Mouse (Mus musculus): ENCODE data around the gene Ssrp1. TPM values are rescaled to one million over a fixed set of nuclear protein-coding genes. Genes with fewer than 3 reads are reported as not detected.

The Ssrp1 gene
- polyA plus RNA-seq, 1 experiment, result 248 TPM

GRCm38 (mm10) chr2:85004341-85004740 is 32.7 kb upstream of the Ssrp1 start:
- DNase-seq, result no peak
- H3K4me1 ChIP-seq (replicated peaks; ENCODE audit: control insufficient read depth, insufficient read depth, low read length), result no peaks in the 10 kb centered on the region
- H3K36me3 ChIP-seq (ENCODE audit: control insufficient read depth, insufficient read depth, low read length), result no peaks in the 10 kb centered on the region
- 94% methylated on average over 4 of the region's 4 CpGs for WGBS
- H3K27ac ChIP-seq (ENCODE audit: control insufficient read depth, insufficient read depth, low read length), result no peak overlapping the region
- TF ChIP-seq POLR2A (IDR thresholded peaks at IDR 0.05; ENCODE audit: control insufficient read depth, extremely low read depth, insufficient read depth, low read length, poor library complexity), result no peak
- no peak for TF ChIP-seq CTCF (IDR thresholded peaks at IDR 0.05; ENCODE audit: borderline replicate concordance, control insufficient read depth, extremely low read depth, insufficient read depth, low read length, poor library complexity)
- no peak overlapping the region for H3K4me3 ChIP-seq (ENCODE audit: control insufficient read depth, insufficient read depth, low read length)
- H3K27me3 ChIP-seq (ENCODE audit: control insufficient read depth, insufficient read depth, low read length), result no peaks in the 10 kb centered on the region

- WGBS, result 97% methylated on average over 7 of the region's 7 CpGs
- no peak for TF ChIP-seq CTCF (IDR thresholded peaks at IDR 0.05; ENCODE audit: borderline replicate concordance, control insufficient read depth, extremely low read depth, insufficient read depth, low read length, poor library complexity)
- no peak for TF ChIP-seq POLR2A (IDR thresholded peaks at IDR 0.05; ENCODE audit: control insufficient read depth, extremely low read depth, insufficient read depth, low read length, poor library complexity)
- H3K27me3 ChIP-seq (ENCODE audit: control insufficient read depth, insufficient read depth, low read length), result no peaks in the 10 kb centered on the region
- no peaks in the 10 kb centered on the region for H3K36me3 ChIP-seq (ENCODE audit: control insufficient read depth, insufficient read depth, low read length)
- H3K4me1 ChIP-seq (replicated peaks; ENCODE audit: control insufficient read depth, insufficient read depth, low read length), result no peaks in the 10 kb centered on the region
- no peak overlapping the region for H3K27ac ChIP-seq (ENCODE audit: control insufficient read depth, insufficient read depth, low read length)
- no peak for DNase-seq
- H3K4me3 ChIP-seq (ENCODE audit: control insufficient read depth, insufficient read depth, low read length), result no peak overlapping the region
These were observed 30.4 kb upstream of the Ssrp1 start for GRCm38 (mm10) chr2:85006600-85006999.

GRCm38 (mm10) chr2:85007729-85008128 is 29.3 kb upstream of the Ssrp1 start:
- no peaks in the 10 kb centered on the region for H3K27me3 ChIP-seq (ENCODE audit: control insufficient read depth, insufficient read depth, low read length)
- no peak for TF ChIP-seq CTCF (IDR thresholded peaks at IDR 0.05; ENCODE audit: borderline replicate concordance, control insufficient read depth, extremely low read depth, insufficient read depth, low read length, poor library complexity)
- no peak for TF ChIP-seq POLR2A (IDR thresholded peaks at IDR 0.05; ENCODE audit: control insufficient read depth, extremely low read depth, insufficient read depth, low read length, poor library complexity)
- H3K36me3 ChIP-seq (ENCODE audit: control insufficient read depth, insufficient read depth, low read length), result no peaks in the 10 kb centered on the region
- no peaks in the 10 kb centered on the region for H3K4me1 ChIP-seq (replicated peaks; ENCODE audit: control insufficient read depth, insufficient read depth, low read length)
- H3K27ac ChIP-seq (ENCODE audit: control insufficient read depth, insufficient read depth, low read length), result no peak overlapping the region
- DNase-seq, result peak; percentile 25
- H3K4me3 ChIP-seq (ENCODE audit: control insufficient read depth, insufficient read depth, low read length), result no peak overlapping the region
- WGBS, result 28% methylated on average over 4 of the region's 4 CpGs

- no peak overlapping the region for H3K4me3 ChIP-seq (ENCODE audit: control insufficient read depth, insufficient read depth, low read length)
- no peaks in the 10 kb centered on the region for H3K27me3 ChIP-seq (ENCODE audit: control insufficient read depth, insufficient read depth, low read length)
- H3K4me1 ChIP-seq (replicated peaks; ENCODE audit: control insufficient read depth, insufficient read depth, low read length), result no peaks in the 10 kb centered on the region
- no peaks in the 10 kb centered on the region for H3K36me3 ChIP-seq (ENCODE audit: control insufficient read depth, insufficient read depth, low read length)
- TF ChIP-seq POLR2A (IDR thresholded peaks at IDR 0.05; ENCODE audit: control insufficient read depth, extremely low read depth, insufficient read depth, low read length, poor library complexity), result no peak
- TF ChIP-seq CTCF (IDR thresholded peaks at IDR 0.05; ENCODE audit: borderline replicate concordance, control insufficient read depth, extremely low read depth, insufficient read depth, low read length, poor library complexity), result no peak
- 96% methylated on average over 2 of the region's 2 CpGs for WGBS
- DNase-seq, result no peak
- H3K27ac ChIP-seq (ENCODE audit: control insufficient read depth, insufficient read depth, low read length), result no peak overlapping the region
These were observed 27.8 kb upstream of the Ssrp1 start for GRCm38 (mm10) chr2:85009212-85009611.

GRCm38 (mm10) chr2:85011906-85012604 is 25.0 kb upstream of the Ssrp1 start:
- Histone ChIP-seq H3K27me3 (ENCODE audit: control insufficient read depth, insufficient read depth, low read length) (no peaks in the 10 kb centered on the region), H3K27ac (ENCODE audit: control insufficient read depth, insufficient read depth, low read length) (no peak overlapping the region), H3K4me3 (ENCODE audit: control insufficient read depth, insufficient read depth, low read length) (no peak overlapping the region), H3K4me1 (replicated peaks; ENCODE audit: control insufficient read depth, insufficient read depth, low read length) (no peaks in the 10 kb centered on the region), H3K36me3 (ENCODE audit: control insufficient read depth, insufficient read depth, low read length) (no peaks in the 10 kb centered on the region)
- no peak for DNase-seq
- TF ChIP-seq POLR2A (IDR thresholded peaks at IDR 0.05; ENCODE audit: control insufficient read depth, extremely low read depth, insufficient read depth, low read length, poor library complexity) (no peak), CTCF (IDR thresholded peaks at IDR 0.05; ENCODE audit: borderline replicate concordance, control insufficient read depth, extremely low read depth, insufficient read depth, low read length, poor library complexity) (no peak)
- 94% methylated on average over 9 of the region's 9 CpGs for WGBS

- WGBS, result 66% methylated on average over 14 of the region's 14 CpGs
- TF ChIP-seq POLR2A (IDR thresholded peaks at IDR 0.05; ENCODE audit: control insufficient read depth, extremely low read depth, insufficient read depth, low read length, poor library complexity) (no peak), CTCF (IDR thresholded peaks at IDR 0.05; ENCODE audit: borderline replicate concordance, control insufficient read depth, extremely low read depth, insufficient read depth, low read length, poor library complexity) (no peak)
- no peaks in the 10 kb centered on the region for H3K4me1 ChIP-seq (replicated peaks; ENCODE audit: control insufficient read depth, insufficient read depth, low read length)
- H3K27ac ChIP-seq (ENCODE audit: control insufficient read depth, insufficient read depth, low read length), result no peak overlapping the region
- H3K4me3 ChIP-seq (ENCODE audit: control insufficient read depth, insufficient read depth, low read length), result no peak overlapping the region
- H3K27me3 ChIP-seq (ENCODE audit: control insufficient read depth, insufficient read depth, low read length), result no peaks in the 10 kb centered on the region
- no peaks in the 10 kb centered on the region for H3K36me3 ChIP-seq (ENCODE audit: control insufficient read depth, insufficient read depth, low read length)
- no peak for DNase-seq
These were observed 24.4 kb upstream of the Ssrp1 start for GRCm38 (mm10) chr2:85012679-85013078.
